In the genomic region with DNA sequence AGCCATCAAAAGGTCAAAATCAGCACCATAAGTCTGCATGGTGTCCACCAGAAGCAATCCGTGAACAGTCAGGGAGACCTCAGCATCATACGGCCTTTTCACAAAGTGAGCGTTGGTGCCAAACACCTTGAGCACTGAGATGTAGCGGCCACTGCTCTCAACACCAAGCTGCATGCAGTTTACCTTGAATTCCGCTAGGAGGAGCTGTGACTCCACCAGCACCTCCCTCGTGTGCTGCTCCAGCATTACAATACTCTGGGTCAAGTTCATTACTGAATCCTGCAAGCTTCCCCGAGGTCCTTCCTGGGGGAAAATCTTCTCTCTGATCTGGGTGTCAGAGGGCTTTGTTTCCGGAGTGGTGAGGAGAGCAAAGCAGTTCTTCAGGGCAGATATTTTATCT, we compare ENCODE assay signal across 8 mouse cellular contexts. TPM values are rescaled to one million over a fixed set of nuclear protein-coding genes. Genes with fewer than 3 reads are reported as not detected.
DNase-seq lines count a peak whose midpoint lies in the region; ATAC-seq lines count a peak whose summit lies in the region.

No protein-coding gene starts in this region.

- 45% methylated on average over 8 of the region's 8 CpGs for WGBS in hindbrain, embryonic 16.5 days

- DNase-seq in layer of hippocampus, adult 18-20 months (ENCODE audit: low spot score in 2 of 2): peak; percentile 28 to 65
- DNase-seq in layer of hippocampus, adult 11-12 months (ENCODE audit: low spot score): no peak
- DNase-seq in brain, adult 2 months (ENCODE audit: low read depth, low spot score): peak; percentile 77
- DNase-seq in left cerebral cortex, adult 18-20 months (ENCODE audit: low spot score in 2 of 2): peak; percentile 16 to 23
- DNase-seq in right cerebral cortex, postnatal 14 days: peak; percentile 18

- peaks cover 5% of the 10 kb centered on the region for H3K9me3 ChIP-seq in hindbrain, embryonic 16.5 days (ENCODE audit: control insufficient read depth, low read length)

- no peak overlapping the region for H3K4me3 ChIP-seq in hindbrain, embryonic 16.5 days (ENCODE audit: low read length)

- H3K36me3 ChIP-seq in hindbrain, embryonic 16.5 days (ENCODE audit: control insufficient read depth, insufficient read depth, low read length): peaks cover 53% of the 10 kb centered on the region

- no peak overlapping the region for H3K27ac ChIP-seq in hindbrain, embryonic 16.5 days (ENCODE audit: low read depth, low read length)

- H3K9ac ChIP-seq in hindbrain, embryonic 16.5 days (ENCODE audit: low read depth, low read length): no peak overlapping the region

- H3K4me2 ChIP-seq in hindbrain, embryonic 16.5 days (ENCODE audit: low read length): no peak overlapping the region

- no peaks in the 10 kb centered on the region for H3K27me3 ChIP-seq in hindbrain, embryonic 16.5 days (replicated peaks; ENCODE audit: control insufficient read depth, insufficient read depth, low read length)

- peak; percentile 83 for ATAC-seq in erythroid progenitor cell, adult 5-6 weeks (replicated peaks; ENCODE audit: low FRiP score, poor library complexity, severe bottlenecking)
- peak; percentile 64; the same call in 1 of the 2 replicates for ATAC-seq in hindbrain, embryonic 16.5 days
- ATAC-seq in megakaryocyte progenitor cell, adult 5-6 weeks (replicated peaks; ENCODE audit: poor library complexity): peak; percentile 99

- H3K4me1 ChIP-seq in hindbrain, embryonic 16.5 days (ENCODE audit: control insufficient read depth, insufficient read depth, low read depth, low read length): no peaks in the 10 kb centered on the region

RNA-seq across cellular contexts. Expression of a gene that starts 38.8 kb away (rescaled TPM):
- 10 to 100 TPM; 62.2 to 72.8 TPM for total RNA-seq in layer of hippocampus, adult 18-20 months (2021)
- 46.9 and 54.5 TPM in 2 replicates for total RNA-seq in erythroid progenitor cell, adult 5-6 weeks (2015; ENCODE audit: low replicate concordance)
- total RNA-seq in erythroid progenitor cell, adult 5-6 weeks (2017; ENCODE audit: low replicate concordance): 65.3 and 66.2 TPM in 2 replicates
- 11.4 and 11.9 TPM in 2 replicates for polyA plus RNA-seq in hindbrain, embryonic 16.5 days (2015; fragmentation: Nextera tagmentation; extraction: Ambion mirVana)
- 10 to 100 TPM; 52.0 to 59.4 TPM for total RNA-seq in left cerebral cortex, adult 18-20 months (2021)
- total RNA-seq in megakaryocyte progenitor cell, adult 5-6 weeks (2015): 19.9 and 22.3 TPM in 2 replicates
- 45.6 and 51.2 TPM in 2 replicates for total RNA-seq in megakaryocyte progenitor cell, adult 5-6 weeks (2017)
